Mouse (Mus musculus): ENCODE results near the gene Prkag1. TPM values are rescaled to one million over a fixed set of nuclear protein-coding genes. Genes with fewer than 3 reads are reported as not detected.

Gene Prkag1
- polyA plus RNA-seq, 1 experiment = 18.4 TPM

GRCm38 (mm10) chr15:98806809-98807770 lies 24.2 kb downstream of the Prkag1 start:
- Histone ChIP-seq H3K27ac (ENCODE audit: control insufficient read depth, insufficient read depth, low read depth, low read length) (no peak overlapping the region), H3K4me3 (ENCODE audit: control insufficient read depth, low read depth, low read length) (no peak overlapping the region), H3K4me1 (ENCODE audit: control insufficient read depth, insufficient read depth, low read length) (peaks cover 30% of the 10 kb centered on the region), H3K36me3 (ENCODE audit: control insufficient read depth, insufficient read depth, low read length) (no peaks in the 10 kb centered on the region), H3K27me3 (ENCODE audit: control insufficient read depth, insufficient read depth, low read length) (peaks cover 3% of the 10 kb centered on the region; the same call in 1 of the 2 replicates)
- TF ChIP-seq POLR2A (IDR thresholded peaks at IDR 0.05; ENCODE audit: control insufficient read depth, low read depth, low read length) = no peak
- TF ChIP-seq CTCF (IDR thresholded peaks at IDR 0.05; ENCODE audit: control insufficient read depth, insufficient read depth, insufficient replicate concordance, low read depth, low read length) = no peak

- Histone ChIP-seq H3K27ac (ENCODE audit: control insufficient read depth, insufficient read depth, low read depth, low read length) (no peak overlapping the region), H3K4me1 (ENCODE audit: control insufficient read depth, insufficient read depth, low read length) (peaks cover 30% of the 10 kb centered on the region)
Observed at GRCm38 (mm10) chr15:98806071-98806808, 25.1 kb downstream of the Prkag1 start.

GRCm38 (mm10) chr15:98805324-98806040 lies 25.8 kb downstream of the Prkag1 start:
- peaks cover 30% of the 10 kb centered on the region for H3K4me1 ChIP-seq (ENCODE audit: control insufficient read depth, insufficient read depth, low read length)
- H3K27me3 ChIP-seq (ENCODE audit: control insufficient read depth, insufficient read depth, low read length) = peaks cover 3% of the 10 kb centered on the region; the same call in 1 of the 2 replicates
- H3K4me3 ChIP-seq (ENCODE audit: control insufficient read depth, low read depth, low read length) = peak overlapping the region; percentile 8
- H3K27ac ChIP-seq (ENCODE audit: control insufficient read depth, insufficient read depth, low read depth, low read length) = no peak overlapping the region
- no peaks in the 10 kb centered on the region for H3K36me3 ChIP-seq (ENCODE audit: control insufficient read depth, insufficient read depth, low read length)
- TF ChIP-seq CTCF (IDR thresholded peaks at IDR 0.05; ENCODE audit: control insufficient read depth, insufficient read depth, insufficient replicate concordance, low read depth, low read length) = no peak
- TF ChIP-seq POLR2A (IDR thresholded peaks at IDR 0.05; ENCODE audit: control insufficient read depth, low read depth, low read length) = no peak

More at GRCm38 (mm10) chr15:98806071-98806808, 25.1 kb downstream of the Prkag1 start:
- TF ChIP-seq POLR2A (IDR thresholded peaks at IDR 0.05; ENCODE audit: control insufficient read depth, low read depth, low read length) (no peak), CTCF (IDR thresholded peaks at IDR 0.05; ENCODE audit: control insufficient read depth, insufficient read depth, insufficient replicate concordance, low read depth, low read length) (no peak)
- peaks cover 3% of the 10 kb centered on the region; the same call in 1 of the 2 replicates for H3K27me3 ChIP-seq (ENCODE audit: control insufficient read depth, insufficient read depth, low read length)
- no peaks in the 10 kb centered on the region for H3K36me3 ChIP-seq (ENCODE audit: control insufficient read depth, insufficient read depth, low read length)
- no peak overlapping the region; the same call in 1 of the 2 replicates for H3K4me3 ChIP-seq (ENCODE audit: control insufficient read depth, low read depth, low read length)

DNA sequence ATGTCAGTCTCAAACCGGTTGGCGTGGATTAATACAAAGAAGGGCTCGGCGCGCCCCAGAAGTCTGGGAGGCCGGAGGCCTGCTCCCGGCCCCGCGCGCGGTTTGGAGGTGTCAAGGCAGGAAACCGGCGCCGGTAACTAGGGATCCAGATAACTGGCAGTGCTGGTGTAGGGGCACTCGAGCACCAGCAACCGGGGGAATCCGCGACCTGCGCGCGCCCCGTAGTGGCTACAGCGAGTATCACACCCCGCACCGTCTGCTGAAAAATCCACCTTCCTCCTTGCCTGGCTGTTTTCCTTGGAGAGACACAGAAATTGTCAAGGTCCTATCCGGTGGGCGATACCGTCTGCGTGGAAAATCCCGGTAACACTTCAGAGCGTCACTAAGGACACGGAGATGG lies 27.3 kb downstream of the Prkag1 start:
- H3K27ac ChIP-seq (ENCODE audit: control insufficient read depth, insufficient read depth, low read depth, low read length) = no peak overlapping the region
- no peaks in the 10 kb centered on the region for H3K36me3 ChIP-seq (ENCODE audit: control insufficient read depth, insufficient read depth, low read length)
- TF ChIP-seq CTCF (IDR thresholded peaks at IDR 0.05; ENCODE audit: control insufficient read depth, insufficient read depth, insufficient replicate concordance, low read depth, low read length) = peak; percentile 79
- no peak for TF ChIP-seq POLR2A (IDR thresholded peaks at IDR 0.05; ENCODE audit: control insufficient read depth, low read depth, low read length)
- H3K4me3 ChIP-seq (ENCODE audit: control insufficient read depth, low read depth, low read length) = no peak overlapping the region
- peaks cover 30% of the 10 kb centered on the region for H3K4me1 ChIP-seq (ENCODE audit: control insufficient read depth, insufficient read depth, low read length)
- peaks cover 3% of the 10 kb centered on the region; the same call in 1 of the 2 replicates for H3K27me3 ChIP-seq (ENCODE audit: control insufficient read depth, insufficient read depth, low read length)

DNA sequence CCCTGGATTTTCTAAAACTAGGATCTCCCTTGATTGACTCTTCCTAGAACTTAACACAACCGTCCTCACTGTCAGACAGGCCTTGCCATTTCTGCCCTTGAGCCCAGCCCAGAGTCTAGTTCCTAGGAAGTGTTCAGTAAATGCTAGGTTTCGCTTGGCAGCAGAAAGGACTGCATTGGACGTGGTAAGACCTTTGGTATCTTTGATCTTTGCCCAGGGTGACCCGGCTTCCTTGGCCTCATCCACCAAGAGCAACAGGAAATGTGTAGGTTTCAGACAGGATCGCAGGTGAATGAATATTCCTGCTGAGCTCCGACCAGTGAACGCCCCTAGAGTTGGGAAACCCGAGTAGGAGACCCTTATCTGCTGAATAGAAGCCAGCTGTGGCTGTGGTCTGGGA lies 28.4 kb downstream of the Prkag1 start:
- peaks cover 3% of the 10 kb centered on the region; the same call in 1 of the 2 replicates for H3K27me3 ChIP-seq (ENCODE audit: control insufficient read depth, insufficient read depth, low read length)
- peaks cover 28% of the 10 kb centered on the region for H3K4me1 ChIP-seq (ENCODE audit: control insufficient read depth, insufficient read depth, low read length)
- H3K36me3 ChIP-seq (ENCODE audit: control insufficient read depth, insufficient read depth, low read length) = no peaks in the 10 kb centered on the region
- TF ChIP-seq POLR2A (IDR thresholded peaks at IDR 0.05; ENCODE audit: control insufficient read depth, low read depth, low read length) (no peak), CTCF (IDR thresholded peaks at IDR 0.05; ENCODE audit: control insufficient read depth, insufficient read depth, insufficient replicate concordance, low read depth, low read length) (no peak)
- H3K27ac ChIP-seq (ENCODE audit: control insufficient read depth, insufficient read depth, low read depth, low read length) = no peak overlapping the region
- no peak overlapping the region for H3K4me3 ChIP-seq (ENCODE audit: control insufficient read depth, low read depth, low read length)

- TF ChIP-seq CTCF (IDR thresholded peaks at IDR 0.05; ENCODE audit: control insufficient read depth, insufficient read depth, insufficient replicate concordance, low read depth, low read length) (peak; percentile 91), POLR2A (IDR thresholded peaks at IDR 0.05; ENCODE audit: control insufficient read depth, low read depth, low read length) (no peak)
- H3K4me3 ChIP-seq (ENCODE audit: control insufficient read depth, low read depth, low read length) = no peak overlapping the region
- 0 out of 2 replicates have a peak, but pooled peaks cover 3% of the 10 kb centered on the region for H3K27me3 ChIP-seq (ENCODE audit: control insufficient read depth, insufficient read depth, low read length)
- no peak overlapping the region for H3K27ac ChIP-seq (ENCODE audit: control insufficient read depth, insufficient read depth, low read depth, low read length)
- peaks cover 10% of the 10 kb centered on the region for H3K4me1 ChIP-seq (ENCODE audit: control insufficient read depth, insufficient read depth, low read length)
- H3K36me3 ChIP-seq (ENCODE audit: control insufficient read depth, insufficient read depth, low read length) = no peaks in the 10 kb centered on the region
Observed at GRCm38 (mm10) chr15:98799396-98799795, 31.9 kb downstream of the Prkag1 start.

Data from testis, adult 2 months (tissue).